Mouse (Mus musculus): ENCODE data around the gene Hist2h2ac. TPM values are rescaled to one million over a fixed set of nuclear protein-coding genes. Genes with fewer than 3 reads are reported as not detected.
"Not testable (repeated sequence)": the region's sequence is repeated elsewhere in the genome, so short reads cannot be mapped to it uniquely, and the experiment has no call there.

The Hist2h2ac gene
- total RNA-seq, 2 experiments from 2014 or later: 11.4 to 2,701 TPM

DNA sequence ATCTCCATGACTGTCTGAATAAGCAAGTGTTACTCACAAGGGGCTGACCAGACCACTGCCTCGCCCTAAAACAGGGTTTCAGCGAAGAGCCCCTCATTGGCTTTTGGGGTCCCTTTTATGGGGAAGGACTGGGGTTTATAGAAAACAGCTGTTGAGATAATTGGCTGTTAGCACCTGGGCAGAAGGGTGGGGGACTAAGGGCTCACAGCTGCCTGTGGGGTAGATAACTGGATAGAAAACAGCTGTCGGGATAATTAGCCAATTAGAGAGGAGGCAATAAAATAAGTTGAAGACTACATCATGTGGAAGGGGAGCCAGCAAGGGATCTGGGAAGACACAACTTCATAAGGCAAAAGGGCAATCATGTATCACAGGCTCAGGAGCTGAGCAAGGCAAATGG lies 30.2 kb upstream of the Hist2h2ac start:
- no peak for ATAC-seq (replicated peaks; ENCODE audit: poor library complexity, severe bottlenecking)

DNA sequence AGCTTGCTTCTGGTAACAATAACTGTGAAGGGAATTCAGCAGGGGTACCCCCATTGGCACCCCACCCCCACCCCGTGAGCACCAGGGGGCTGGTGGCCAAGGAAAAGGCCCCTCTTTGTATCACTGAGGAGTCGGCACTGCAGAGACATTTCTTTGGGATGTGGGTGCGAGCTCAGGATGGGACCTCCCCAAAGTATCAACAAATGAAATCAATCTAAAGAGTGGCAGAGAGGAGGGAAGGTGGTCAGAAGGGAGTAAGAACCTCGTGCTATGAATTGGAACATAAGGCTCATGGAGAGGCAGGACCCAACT lies 28.3 kb upstream of the Hist2h2ac start:
- no peak for ATAC-seq (replicated peaks; ENCODE audit: poor library complexity, severe bottlenecking)

DNA sequence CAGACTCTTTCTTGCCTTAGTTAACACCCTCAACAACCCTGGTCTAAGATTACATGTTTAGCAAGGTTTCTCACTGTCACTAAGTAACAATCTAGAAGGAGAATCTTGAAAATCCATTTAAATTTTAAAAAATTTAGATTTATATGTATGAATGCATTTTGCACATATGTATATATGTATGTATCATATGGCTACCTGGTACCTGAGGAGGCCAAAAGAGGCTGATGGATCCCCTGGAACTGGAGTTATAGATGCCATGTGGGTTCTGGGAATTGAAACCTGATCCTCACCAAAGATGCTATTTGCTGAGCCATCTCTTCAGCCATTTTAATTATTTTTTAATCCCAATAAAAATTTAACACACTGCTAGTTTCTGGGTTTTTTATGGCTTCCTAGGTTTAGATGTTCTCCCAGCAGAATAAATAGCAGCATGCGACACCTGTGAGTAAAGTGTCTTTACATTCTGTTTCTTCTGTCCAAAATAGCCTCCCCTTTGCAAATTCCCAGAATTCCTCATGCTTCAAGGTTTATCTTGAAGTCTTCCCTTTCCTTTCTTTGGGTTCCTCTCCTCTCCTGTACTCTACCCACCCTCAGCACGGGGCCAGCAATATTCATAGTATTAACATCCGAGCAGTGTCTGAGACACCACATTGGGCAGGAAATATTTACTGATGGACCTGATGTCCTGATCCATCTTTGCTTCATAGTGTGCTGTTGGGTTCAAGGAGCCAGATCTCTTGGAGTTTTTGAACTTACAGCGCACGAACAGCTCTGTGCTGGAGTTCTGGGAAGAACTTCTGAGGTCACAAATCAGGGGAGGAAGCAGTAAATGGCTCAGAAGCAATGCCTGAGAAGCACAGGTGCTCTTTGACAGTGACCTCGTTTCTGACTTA lies 27.7 kb upstream of the Hist2h2ac start:
- ATAC-seq (replicated peaks; ENCODE audit: poor library complexity, severe bottlenecking): no peak

DNA sequence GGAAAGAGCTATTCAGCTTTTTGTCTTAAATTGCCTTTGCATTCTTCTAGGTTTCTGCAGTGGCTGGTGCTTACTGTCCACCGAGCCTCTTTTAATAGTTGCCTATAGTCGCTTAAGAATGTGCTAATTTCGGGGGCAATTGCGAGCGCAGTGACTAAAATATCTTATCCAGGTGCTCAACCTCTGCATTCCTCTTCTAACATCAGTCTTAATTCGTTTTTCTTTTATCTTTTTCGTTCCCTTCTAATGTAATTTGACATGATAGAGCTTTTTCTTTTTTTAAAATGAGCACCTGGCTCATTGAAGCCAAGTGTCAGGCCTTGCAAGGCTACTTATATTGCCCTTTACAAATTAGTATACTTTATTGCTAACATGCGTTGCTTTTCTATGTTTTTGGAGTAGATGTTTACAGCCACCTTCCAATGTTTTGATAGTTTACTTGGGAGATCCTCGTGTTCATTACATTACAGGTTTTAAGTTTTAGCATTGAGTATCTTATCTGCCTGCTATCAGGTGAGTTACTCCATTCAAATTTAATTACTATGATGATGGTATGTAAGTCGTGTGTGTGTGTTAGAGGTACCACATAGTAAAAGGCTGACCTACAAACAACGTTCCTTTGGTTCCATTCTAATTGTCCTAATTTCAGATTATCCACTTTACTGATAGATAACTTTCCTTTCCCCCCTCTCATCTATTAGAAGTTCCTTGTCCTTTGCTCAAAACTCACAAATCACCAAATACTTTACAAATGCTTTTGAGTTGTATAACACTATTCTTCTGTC lies 26.9 kb upstream of the Hist2h2ac start:
- ATAC-seq (replicated peaks; ENCODE audit: poor library complexity, severe bottlenecking): no peak

DNA sequence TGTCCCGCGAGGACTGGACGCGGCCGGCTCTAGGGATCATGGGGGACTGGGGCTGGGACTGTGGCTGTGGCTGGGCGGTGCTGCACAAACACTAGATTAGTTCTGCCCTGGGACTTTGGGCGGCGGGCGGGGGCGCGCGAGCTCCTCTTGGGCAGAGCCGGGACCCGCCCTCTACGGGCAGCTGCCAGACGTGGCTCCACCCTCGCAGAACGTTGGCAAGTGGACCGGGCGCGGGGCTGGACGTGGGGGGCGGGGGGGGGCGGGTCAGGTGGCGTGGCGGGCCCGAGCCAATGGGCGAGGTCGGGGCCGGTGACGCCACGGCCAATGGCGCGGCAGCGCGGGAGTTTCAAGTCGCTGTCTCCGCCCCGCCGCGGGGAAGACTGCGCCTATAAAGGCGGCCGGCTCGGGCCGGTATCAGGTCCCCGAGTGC lies 25.8 kb upstream of the Hist2h2ac start, which contains the start of gene Hist2h3c1:
Gene Hist2h3c1, plus strand, starts transcription at position 259 of the 430 bp plus-strand sequence.
- ATAC-seq (replicated peaks; ENCODE audit: poor library complexity, severe bottlenecking): peak; percentile 61

DNA sequence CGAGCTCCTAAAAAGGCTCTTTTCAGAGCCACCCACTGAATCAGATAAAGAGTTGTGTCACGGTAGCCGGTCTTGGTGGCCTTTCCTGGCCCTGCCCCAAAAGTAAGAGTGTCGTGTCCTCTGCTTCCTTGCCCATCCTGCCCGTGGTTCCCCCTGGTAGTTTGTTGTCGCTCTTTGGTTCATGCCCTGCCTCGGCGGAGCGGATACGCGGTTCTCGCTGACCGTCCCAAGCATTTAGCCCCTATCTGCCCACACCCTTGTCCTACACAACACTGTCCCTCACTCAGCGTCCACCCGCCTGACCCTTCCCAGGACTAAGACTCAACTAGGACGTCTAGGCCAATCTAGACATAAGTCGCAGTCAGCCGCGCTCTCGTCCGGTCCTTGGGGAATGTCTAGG lies 25.3 kb upstream of the Hist2h2ac start:
- ATAC-seq (replicated peaks; ENCODE audit: poor library complexity, severe bottlenecking): not testable (repeated sequence)

DNA sequence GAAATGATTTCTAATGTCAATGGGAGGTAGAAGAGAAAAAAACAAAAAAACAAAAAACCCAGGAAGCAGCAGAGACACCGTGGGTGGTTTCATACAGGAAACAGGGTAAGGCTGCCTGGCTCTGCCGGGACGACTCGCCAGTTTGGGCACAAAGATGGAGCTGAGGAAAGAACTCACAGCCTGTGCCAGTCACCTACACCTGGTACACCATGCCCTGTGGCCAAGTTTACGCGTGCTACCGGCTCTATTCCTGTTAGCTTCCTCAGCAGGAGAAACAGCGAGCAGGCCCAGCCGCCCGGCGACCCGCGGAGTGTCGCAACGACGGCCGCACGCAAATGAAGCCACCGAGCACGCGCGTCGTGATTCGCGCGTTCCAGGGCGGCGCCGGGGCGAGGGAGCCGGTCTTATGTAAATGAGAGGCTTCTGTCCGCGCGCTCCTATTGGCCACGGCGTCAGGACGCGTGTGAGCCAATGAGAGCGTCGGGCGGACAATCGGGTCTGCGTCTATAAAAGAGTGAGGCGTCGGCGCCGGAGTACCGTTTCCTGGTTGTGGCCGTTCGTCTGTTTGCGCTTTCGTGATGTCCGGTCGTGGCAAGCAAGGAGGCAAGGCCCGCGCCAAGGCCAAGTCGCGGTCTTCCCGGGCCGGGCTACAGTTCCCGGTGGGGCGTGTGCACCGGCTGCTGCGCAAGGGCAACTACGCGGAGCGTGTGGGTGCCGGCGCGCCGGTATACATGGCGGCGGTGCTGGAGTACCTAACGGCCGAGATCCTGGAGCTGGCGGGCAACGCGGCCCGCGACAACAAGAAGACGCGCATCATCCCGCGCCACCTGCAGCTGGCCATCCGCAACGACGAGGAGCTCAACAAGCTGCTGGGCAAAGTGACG lies 24.6 kb upstream of the Hist2h2ac start, which contains the start of gene Hist2h2aa1:
Gene Hist2h2aa1, plus strand, starts transcription at position 495 of the 884 bp plus-strand sequence.
- ATAC-seq (replicated peaks; ENCODE audit: poor library complexity, severe bottlenecking): peak; percentile 61

DNA sequence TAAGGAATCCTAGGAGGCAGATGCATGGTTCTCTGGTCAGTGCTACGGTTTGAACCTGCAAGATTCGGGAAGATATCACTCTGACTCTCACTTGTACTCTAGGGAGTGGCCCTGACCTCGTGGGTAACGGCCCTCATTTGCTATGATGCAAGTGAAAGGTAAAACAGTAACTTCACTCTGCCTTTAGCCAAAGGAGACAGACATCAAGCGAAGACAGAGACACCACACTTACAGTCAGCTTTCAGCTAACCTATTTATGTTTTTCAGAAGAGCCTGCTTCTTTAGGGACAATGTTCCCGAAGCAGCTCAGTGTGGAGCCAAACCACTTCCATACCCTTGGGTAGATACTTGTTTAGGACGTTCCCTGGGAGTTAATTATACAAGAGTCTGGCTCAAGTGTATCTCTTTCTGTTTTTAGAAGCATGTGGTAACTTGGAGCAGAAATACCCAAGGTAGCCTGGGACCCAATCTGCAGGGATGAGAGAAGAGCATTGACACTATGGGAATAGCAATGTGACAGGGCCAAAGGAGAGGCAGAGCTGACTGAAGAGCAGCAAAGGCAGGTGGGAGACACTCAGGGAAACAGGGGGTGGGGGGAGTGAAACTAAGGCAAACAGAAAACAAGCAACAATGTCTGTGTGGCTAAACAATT lies 23.4 kb upstream of the Hist2h2ac start:
- no peak for ATAC-seq (replicated peaks; ENCODE audit: poor library complexity, severe bottlenecking)

DNA sequence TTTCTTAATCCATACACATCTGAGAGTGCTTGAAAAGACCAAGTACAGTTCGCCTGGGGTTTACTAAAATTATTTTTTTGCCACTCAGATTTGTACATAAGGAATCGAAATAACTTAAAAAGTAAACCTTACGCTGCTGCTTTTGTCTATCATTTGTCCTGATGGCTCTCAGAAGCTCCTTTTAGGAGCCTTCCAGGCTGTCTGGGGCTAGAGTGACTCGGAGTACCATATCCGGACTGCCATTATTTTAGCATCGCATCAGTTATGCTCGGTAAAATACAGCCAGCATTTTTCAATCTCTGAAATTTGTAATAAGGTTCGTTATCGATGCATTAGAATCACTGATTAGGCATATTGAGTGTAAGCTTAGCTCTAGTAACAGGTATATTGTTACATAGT lies 20.1 kb upstream of the Hist2h2ac start:
- no peak for ATAC-seq (replicated peaks; ENCODE audit: poor library complexity, severe bottlenecking)

DNA sequence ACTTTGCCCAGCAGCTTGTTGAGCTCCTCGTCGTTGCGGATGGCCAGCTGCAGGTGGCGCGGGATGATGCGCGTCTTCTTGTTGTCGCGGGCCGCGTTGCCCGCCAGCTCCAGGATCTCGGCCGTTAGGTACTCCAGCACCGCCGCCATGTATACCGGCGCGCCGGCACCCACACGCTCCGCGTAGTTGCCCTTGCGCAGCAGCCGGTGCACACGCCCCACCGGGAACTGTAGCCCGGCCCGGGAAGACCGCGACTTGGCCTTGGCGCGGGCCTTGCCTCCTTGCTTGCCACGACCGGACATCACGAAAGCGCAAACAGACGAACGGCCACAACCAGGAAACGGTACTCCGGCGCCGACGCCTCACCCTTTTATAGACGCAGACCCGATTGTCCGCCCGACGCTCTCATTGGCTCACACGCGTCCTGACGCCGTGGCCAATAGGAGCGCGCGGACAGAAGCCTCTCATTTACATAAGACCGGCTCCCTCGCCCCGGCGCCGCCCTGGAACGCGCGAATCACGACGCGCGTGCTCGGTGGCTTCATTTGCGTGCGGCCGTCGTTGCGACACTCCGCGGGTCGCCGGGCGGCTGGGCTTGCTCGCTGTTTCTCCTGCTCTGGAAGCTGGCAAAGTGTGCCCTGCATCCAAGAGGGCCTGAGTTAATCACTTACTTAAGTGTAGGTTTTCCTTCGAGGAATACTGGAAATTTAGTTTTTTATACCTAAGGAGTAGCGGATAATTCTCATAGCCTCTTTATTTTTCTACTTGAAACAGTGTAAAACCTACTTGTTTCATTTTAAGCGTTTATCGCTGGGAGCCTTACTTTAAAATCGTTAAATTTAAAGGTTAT lies 19.5 kb upstream of the Hist2h2ac start, which contains the start of gene Hist2h2aa2:
Gene Hist2h2aa2, minus strand, starts transcription at position 328 of the 850 bp plus-strand sequence.
- ATAC-seq (replicated peaks; ENCODE audit: poor library complexity, severe bottlenecking): peak; percentile 55

DNA sequence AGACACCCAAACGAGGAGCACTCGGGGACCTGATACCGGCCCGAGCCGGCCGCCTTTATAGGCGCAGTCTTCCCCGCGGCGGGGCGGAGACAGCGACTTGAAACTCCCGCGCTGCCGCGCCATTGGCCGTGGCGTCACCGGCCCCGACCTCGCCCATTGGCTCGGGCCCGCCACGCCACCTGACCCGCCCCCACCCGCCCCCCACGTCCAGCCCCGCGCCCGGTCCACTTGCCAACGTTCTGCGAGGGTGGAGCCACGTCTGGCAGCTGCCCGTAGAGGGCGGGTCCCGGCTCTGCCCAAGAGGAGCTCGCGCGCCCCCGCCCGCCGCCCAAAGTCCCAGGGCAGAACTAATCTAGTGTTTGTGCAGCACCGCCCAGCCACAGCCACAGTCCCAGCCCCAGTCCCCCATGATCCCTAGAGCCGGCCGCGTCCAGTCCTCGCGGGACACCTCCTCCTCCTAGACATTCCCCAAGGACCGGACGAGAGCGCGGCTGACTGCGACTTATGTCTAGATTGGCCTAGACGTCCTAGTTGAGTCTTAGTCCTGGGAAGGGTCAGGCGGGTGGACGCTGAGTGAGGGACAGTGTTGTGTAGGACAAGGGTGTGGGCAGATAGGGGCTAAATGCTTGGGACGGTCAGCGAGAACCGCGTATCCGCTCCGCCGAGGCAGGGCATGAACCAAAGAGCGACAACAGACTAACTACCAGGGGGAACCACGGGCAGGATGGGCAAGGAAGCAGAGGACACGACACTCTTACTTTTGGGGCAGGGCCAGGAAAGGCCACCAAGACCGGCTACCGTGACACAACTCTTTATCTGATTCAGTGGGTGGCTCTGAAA lies 18.5 kb upstream of the Hist2h2ac start, which contains the start of gene Hist2h3c2:
Gene Hist2h3c2, minus strand, starts transcription at position 174 of the 840 bp plus-strand sequence.
- peak; percentile 62 for ATAC-seq (replicated peaks; ENCODE audit: poor library complexity, severe bottlenecking)

DNA sequence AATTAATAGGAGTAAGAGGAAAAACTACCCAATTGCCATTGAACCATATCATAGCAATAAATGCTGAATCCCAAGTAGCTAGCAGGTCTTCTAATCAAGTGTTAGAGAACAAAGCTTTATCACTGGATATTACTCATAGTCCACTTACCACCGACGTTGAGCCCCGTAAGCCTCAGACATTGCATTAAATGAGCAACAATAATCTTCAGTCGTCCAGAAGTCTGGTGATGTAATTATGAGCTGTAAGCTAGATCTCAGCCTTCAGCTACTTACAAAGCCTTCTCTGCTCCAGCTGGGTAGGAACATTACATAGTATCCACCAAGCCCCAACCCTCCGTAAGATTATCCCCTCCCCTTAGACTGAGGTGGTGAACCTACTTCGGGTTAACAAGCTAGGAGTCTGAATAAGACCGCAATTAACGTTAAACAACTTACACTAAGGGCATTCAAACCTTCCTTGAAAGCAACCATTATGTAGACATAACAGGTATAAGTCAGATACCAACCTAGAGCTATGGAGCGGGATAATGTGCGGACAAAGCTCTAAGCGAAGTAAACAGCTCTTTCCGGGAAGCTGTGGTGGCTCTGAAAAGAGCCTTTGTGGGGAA lies 17.3 kb upstream of the Hist2h2ac start:
- ATAC-seq (replicated peaks; ENCODE audit: poor library complexity, severe bottlenecking): no peak

DNA sequence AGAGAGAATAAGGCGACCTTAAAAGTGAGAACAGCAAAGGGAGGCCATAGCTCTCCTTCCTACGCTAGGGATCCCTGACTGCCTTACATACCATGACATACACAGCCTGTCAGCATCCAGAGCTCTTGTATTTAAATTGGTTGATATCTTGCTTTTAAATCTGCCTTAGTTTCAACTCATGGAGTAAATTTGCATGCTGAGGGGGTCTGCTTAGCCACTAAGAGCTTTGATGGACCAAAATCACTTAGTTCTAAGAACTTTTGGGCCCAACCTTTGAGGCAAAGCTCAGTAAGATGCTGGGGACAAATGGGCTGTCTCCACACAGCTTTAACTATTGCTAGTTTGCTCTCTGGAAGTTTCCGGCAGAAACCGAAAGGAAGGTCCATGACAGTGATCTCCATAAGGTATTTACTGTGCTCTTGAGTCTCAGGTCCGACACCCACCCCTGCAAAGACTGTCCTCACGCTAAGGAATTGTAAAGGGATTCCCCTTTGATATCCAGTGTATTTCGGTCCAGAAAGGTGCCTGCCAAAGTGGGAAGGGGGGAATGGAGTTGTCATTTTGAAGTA lies 16.7 kb upstream of the Hist2h2ac start:
- ATAC-seq (replicated peaks; ENCODE audit: poor library complexity, severe bottlenecking): no peak

DNA sequence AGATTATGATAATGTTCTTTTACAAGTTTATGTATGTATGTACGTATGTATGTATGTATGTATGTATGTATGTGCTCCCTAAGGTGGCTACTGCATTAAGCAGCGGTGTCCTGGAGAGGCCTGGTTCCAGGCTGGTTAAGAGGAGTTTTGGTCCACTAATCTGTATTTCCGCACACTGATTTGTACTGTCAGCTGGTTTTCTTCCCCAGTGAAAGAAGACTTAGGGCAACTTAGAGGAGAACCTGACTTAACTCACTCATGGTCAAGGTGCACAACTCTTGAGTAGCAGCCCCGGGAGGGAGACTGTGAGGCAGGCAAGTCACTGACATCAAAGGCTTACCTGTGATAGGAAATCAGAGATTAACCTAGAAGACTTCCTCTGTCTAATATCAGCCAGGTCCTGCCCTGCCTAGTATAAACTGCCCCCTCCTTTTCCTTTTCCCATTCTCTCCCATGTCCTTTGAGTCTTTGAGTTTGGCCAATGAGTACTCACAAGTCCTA lies 16.2 kb upstream of the Hist2h2ac start:
- no peak for ATAC-seq (replicated peaks; ENCODE audit: poor library complexity, severe bottlenecking)

DNA sequence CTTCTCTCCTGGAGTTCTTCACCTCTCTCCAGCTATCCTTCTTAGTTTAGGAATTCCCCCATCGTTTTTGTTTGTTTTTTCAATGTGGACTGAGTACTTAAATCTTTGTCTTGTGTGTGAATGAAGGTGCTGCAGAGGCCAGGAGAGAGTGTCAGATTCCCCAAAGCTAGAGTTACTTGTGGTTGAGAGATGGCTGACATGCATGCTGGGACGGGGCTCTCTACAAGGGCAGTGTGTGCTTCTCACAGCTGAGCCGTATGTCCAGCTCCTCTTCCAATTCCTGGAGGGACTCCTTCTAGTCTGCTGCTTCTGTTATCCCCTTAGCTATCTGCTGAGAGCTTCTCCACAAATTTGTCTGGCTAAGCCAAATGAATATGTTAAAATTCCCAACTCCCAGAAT lies 15.2 kb upstream of the Hist2h2ac start:
- ATAC-seq (replicated peaks; ENCODE audit: poor library complexity, severe bottlenecking): no peak

DNA sequence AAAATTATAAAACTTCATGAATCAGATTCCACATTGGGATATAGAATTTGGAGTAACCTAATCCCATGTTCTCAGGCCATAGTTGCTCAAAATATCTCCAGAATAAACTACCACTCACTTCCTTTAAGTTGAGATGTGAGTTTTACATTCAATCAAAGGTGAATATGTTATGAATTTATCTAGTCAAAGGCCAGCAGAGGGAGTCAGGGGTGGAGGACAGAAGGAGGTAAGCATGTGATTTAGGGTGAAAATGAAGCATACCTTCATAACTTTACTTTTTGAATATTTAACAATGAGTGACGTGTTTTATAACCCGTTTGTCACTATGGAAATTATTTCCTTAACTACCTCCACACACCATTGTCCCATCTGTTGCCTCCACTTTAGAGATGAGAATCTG lies 14.2 kb upstream of the Hist2h2ac start:
- no peak for ATAC-seq (replicated peaks; ENCODE audit: poor library complexity, severe bottlenecking)

DNA sequence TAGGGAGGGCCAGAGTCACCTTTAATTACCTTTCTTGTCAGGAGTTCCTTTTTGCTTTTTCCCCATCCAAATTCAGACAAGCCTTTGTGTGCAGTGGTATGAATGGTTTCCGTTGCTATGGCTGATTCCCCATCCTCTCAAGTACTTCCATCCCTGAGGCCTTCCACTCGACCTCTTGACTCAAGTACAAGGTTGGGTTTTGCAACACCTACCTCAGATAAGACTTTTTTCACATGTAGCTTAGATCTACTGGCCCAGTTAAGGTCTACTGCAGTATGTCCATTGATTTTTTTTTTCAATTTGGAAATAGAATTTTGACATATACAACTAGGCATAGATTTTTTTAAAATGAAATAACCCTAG lies 11.1 kb upstream of the Hist2h2ac start:
- no peak for ATAC-seq (replicated peaks; ENCODE audit: poor library complexity, severe bottlenecking)

Measured in granulocyte monocyte progenitor cell, adult 5-6 weeks (primary cell).